Mouse (Mus musculus): ENCODE results near the gene P3h3.
A peak's percentile ranks its signal among the peaks of the same experiment; 100 is the strongest.

Gene P3h3

DNA sequence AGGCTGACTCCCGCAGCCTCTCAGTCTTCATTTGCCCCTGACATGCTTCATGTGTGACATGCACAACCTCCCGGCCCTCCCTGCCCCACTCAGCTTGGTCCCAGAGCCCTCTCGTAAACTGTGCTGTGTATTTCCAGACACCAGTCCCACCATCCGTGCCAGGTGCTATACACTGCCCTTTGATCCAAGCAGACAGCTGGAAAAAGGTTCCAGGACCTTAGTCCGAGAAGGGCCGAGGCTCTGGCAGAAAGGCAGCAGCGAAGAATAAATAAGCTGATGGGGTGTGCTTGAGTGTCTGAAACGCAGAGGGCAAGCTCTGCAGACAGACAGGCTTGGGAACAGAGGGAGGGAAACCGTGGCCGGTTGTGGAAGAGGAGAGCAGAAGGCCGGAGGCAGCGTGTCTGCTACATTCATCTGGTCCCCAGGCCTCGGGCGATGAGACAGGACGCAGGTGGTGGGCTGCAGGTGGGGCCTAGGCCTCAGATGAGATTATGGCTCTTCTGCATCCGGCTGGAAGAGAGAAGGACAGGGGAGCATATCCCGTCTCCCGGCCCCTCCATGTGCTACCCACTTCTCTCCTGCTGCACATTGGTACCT, 8.3 kb upstream of the P3h3 start:
- no peak for DNase-seq (ENCODE audit: low spot score)

GRCm38 (mm10) chr6:124863658-124864298, 6.2 kb upstream of the P3h3 start, which contains the start of gene Gpr162:
TSS of gene Gpr162 (minus strand) at chr6:124863983.
- DNase-seq (ENCODE audit: low spot score), result peak; percentile 43

- DNase-seq (ENCODE audit: low spot score), result no peak
Observed at GRCm38 (mm10) chr6:124863125-124863657, 5.6 kb upstream of the P3h3 start.

GRCm38 (mm10) chr6:124862406-124863124, 5.0 kb upstream of the P3h3 start:
- DNase-seq (ENCODE audit: low spot score), result no peak

DNA sequence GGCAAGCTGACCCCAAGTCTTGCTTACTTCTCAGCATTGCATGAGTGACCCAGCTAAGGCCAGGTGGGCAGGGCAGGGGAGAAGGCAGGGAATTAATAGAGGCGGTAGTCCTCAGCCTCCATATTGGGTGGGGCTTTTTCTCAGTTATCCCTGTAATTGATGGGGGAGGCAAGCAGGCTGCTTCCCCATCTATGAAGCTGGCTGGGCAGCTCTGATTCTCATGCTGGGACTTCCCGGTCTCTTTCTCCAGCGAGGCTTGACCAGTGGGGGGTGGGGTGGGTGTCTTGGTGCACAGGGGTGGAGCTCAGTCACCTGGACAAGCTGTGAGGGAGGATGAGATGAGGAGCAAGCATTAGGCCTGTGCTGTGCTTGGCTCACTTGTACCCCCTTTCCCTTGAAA, 4.2 kb upstream of the P3h3 start:
- no peak for DNase-seq (ENCODE audit: low spot score)

DNA sequence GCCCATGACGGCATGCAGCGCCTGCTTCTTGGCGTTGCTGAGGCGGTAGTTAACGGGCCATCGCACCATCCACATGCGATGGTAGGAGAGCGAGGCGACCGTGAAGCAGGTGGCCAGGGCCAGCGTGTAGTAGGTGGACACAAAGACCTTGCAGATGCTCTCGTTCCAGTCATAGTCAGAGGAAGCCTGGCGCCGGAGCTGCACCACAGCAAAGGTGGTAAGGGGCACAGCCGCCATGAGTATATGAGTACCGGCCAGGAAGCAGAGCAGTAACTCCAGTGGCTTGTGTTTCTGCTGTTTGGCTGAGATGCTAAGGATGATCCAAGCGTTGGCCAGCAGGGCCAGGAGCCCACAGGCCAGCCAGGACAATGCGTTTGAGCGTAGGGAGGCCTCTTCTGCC, 3.7 kb upstream of the P3h3 start:
- DNase-seq (ENCODE audit: low spot score), result no peak

GRCm38 (mm10) chr6:124860511-124860910, 3.0 kb upstream of the P3h3 start:
- no peak for DNase-seq (ENCODE audit: low spot score)

- peak; percentile 61 for DNase-seq (ENCODE audit: low spot score)
Observed at GRCm38 (mm10) chr6:124859725-124860124, 2.2 kb upstream of the P3h3 start.

- no peak for DNase-seq (ENCODE audit: low spot score)
Observed at GRCm38 (mm10) chr6:124858561-124859318, 1.2 kb upstream of the P3h3 start.

- DNase-seq (ENCODE audit: low spot score), result no peak
Observed at GRCm38 (mm10) chr6:124857840-124858530, 433 bp upstream of the P3h3 start.

- no peak for DNase-seq (ENCODE audit: low spot score)
Observed at GRCm38 (mm10) chr6:124856321-124856720, 1.2 kb downstream of the P3h3 start.

GRCm38 (mm10) chr6:124854647-124855046, 2.9 kb downstream of the P3h3 start:
- DNase-seq (ENCODE audit: low spot score), result no peak

- no peak for DNase-seq (ENCODE audit: low spot score)
Observed at GRCm38 (mm10) chr6:124850535-124850934, 7.0 kb downstream of the P3h3 start.

GRCm38 (mm10) chr6:124847305-124847704, 10.2 kb downstream of the P3h3 start:
- peak; percentile 76 for DNase-seq (ENCODE audit: low spot score)

- no peak for DNase-seq (ENCODE audit: low spot score)
Observed at GRCm38 (mm10) chr6:124840241-124841167, 17.0 kb downstream of the P3h3 start, which contains the start of gene Gnb3. TSS of gene Gnb3 (minus strand) at chr6:124840275.

GRCm38 (mm10) chr6:124839805-124840204, 17.7 kb downstream of the P3h3 start:
- no peak for DNase-seq (ENCODE audit: low spot score)

GRCm38 (mm10) chr6:124836411-124836810, 21.1 kb downstream of the P3h3 start:
- no peak for DNase-seq (ENCODE audit: low spot score)

- no peak for DNase-seq (ENCODE audit: low spot score)
Observed at GRCm38 (mm10) chr6:124835531-124835930, 22.0 kb downstream of the P3h3 start.

DNA sequence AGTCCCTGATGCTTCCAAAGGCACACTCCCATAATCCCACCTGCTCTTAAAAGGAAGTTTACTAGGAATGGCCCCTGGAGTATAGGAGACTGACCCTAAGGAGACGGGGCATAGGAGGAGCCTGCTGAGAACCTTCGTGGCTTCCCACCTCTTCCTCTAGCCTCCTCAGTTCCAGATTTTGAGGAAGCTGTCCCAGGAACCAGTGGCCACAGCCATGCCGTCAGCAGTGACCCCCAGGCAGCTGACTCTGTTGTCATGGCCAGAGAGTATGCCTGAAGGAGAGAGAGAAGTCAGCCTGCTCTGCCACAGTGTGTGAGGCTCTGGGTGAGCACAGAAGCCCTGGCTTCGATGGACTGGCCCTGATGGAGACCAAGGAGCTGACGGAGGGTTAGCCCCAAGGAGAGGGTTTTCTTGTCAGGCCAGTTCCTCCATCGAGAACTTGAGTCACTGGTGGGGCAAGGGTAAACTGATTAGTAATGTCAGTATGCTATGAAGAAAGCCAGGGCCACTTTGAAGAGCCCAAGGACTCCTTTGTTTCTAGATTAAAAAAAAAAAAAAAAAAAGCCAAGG, 23.0 kb downstream of the P3h3 start:
- no peak for DNase-seq (ENCODE audit: low spot score)

GRCm38 (mm10) chr6:124831649-124832048, 25.9 kb downstream of the P3h3 start:
- no peak for DNase-seq (ENCODE audit: low spot score)

Data from ovary, adult 18-20 months (tissue).